Mouse (Mus musculus) bone marrow, adult 2 months (tissue): ENCODE measurements around the gene Zfp74.

Experiments
- CTCF ChIP-seq: fragments of 200-500 bp; IDR thresholded peaks from 2 replicates; pipeline ENCODE4 v1.5.1; 2011; ENCODE audit warnings: low read length, control low read depth; ENCODE audit not compliant: control insufficient read depth, insufficient read depth
- POLR2A ChIP-seq: fragments of 200-500 bp; IDR thresholded peaks from 2 replicates; pipeline ENCODE4 v1.6.1; 2011; ENCODE audit warnings: low read depth, mild to moderate bottlenecking, control low read depth, low read length, borderline replicate concordance; ENCODE audit not compliant: control insufficient read depth

DNA sequence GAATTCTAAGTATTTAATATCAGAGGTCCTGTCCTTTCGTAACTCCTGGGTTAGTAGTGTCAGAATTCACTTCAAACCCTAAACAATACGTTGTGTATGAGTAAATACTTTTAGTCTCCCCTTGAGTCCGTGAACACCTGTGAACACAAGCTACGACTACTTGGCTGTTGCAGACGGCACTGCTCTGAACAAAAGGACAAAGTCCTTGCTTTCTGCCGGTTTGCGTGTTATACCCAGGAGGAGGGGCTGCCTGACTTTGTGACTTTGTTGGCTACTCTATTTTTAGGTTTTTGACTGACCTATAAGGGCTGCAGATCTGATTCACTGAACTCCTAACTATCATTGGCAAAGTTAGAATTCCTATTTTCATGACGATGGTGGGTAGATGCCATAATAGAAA, 32.2 kb upstream of the Zfp74 start:
- no peak for TF ChIP-seq POLR2A
- TF ChIP-seq CTCF = no peak
